ENCODE assay signal across 8 mouse cellular contexts in genomic region chr11:100759611-100760233, GRCm38 (mm10). TPM values are rescaled to one million over a fixed set of nuclear protein-coding genes. Genes with fewer than 3 reads are reported as not detected.
A peak's percentile ranks its signal among the peaks of the same experiment; 100 is the strongest.
DNase-seq lines count a peak whose midpoint lies in the region; ATAC-seq lines count a peak whose summit lies in the region.

Gene Kcnh4, minus strand, starts transcription at chr11:100759942.

- H3K27ac ChIP-seq in liver, embryonic 11.5 days (ENCODE audit: low read depth, low read length) = no peak within 1 kb of the TSS
- no peak within 1 kb of the TSS for H3K27ac ChIP-seq in stomach, embryonic 15.5 days

- 2% methylated on average over 48 of the region's 51 CpGs for WGBS in liver, embryonic 11.5 days
- WGBS in stomach, embryonic 15.5 days = 1% methylated on average over 36 of the region's 51 CpGs

- H3K4me3 ChIP-seq in liver, embryonic 11.5 days (ENCODE audit: low read depth, low read length) = peak within 1 kb of the TSS; percentile 44
- H3K4me3 ChIP-seq in stomach, embryonic 15.5 days (replicated peaks) = peak within 1 kb of the TSS; percentile 32

- peaks cover 58% of the 10 kb centered on the region for H3K27me3 ChIP-seq in liver, embryonic 11.5 days (replicated peaks; ENCODE audit: control insufficient read depth, insufficient read depth, low read length)
- peaks cover 23% of the 10 kb centered on the region for H3K27me3 ChIP-seq in stomach, embryonic 15.5 days (replicated peaks)

- H3K4me2 ChIP-seq in liver, embryonic 11.5 days = peak within 1 kb of the TSS; percentile 79
- peak within 1 kb of the TSS; percentile 67 for H3K4me2 ChIP-seq in stomach, embryonic 15.5 days

- no peak within 1 kb of the TSS for H3K9ac ChIP-seq in liver, embryonic 11.5 days (ENCODE audit: low read depth, low read length)
- no peak within 1 kb of the TSS for H3K9ac ChIP-seq in stomach, embryonic 15.5 days

- DNase-seq in cerebellum, adult 18-20 months = peak; percentile 42 to 62
- DNase-seq in cerebellum, adult 11 months = no peak
- DNase-seq in cerebellum, postnatal 10 days = peak; percentile 66 to 68
- DNase-seq in kidney, postnatal 14 days = peak; percentile 33
- DNase-seq in liver, embryonic 11.5 days (ENCODE audit: low spot score) = no peak

- no peaks in the 10 kb centered on the region for H3K36me3 ChIP-seq in liver, embryonic 11.5 days (ENCODE audit: control insufficient read depth, insufficient read depth, low read length)
- H3K36me3 ChIP-seq in stomach, embryonic 15.5 days = no peaks in the 10 kb centered on the region

- no peaks in the 10 kb centered on the region for H3K9me3 ChIP-seq in liver, embryonic 11.5 days (ENCODE audit: control insufficient read depth, low read length)
- H3K9me3 ChIP-seq in stomach, embryonic 15.5 days = no peaks in the 10 kb centered on the region

- H3K4me1 ChIP-seq in liver, embryonic 11.5 days (replicated peaks; ENCODE audit: control insufficient read depth, insufficient read depth, low read length) = peaks cover 10% of the 10 kb centered on the region
- peaks cover 10% of the 10 kb centered on the region for H3K4me1 ChIP-seq in stomach, embryonic 15.5 days

- peak; percentile 63 for ATAC-seq in granulocyte monocyte progenitor cell, adult 5-6 weeks (replicated peaks; ENCODE audit: poor library complexity, severe bottlenecking)
- ATAC-seq in liver, embryonic 11.5 days (replicated peaks; ENCODE audit: low FRiP score) = no peak
- ATAC-seq in monocyte, adult 5-6 weeks (replicated peaks; ENCODE audit: insufficient number of reproducible peaks, low FRiP score, low TSS enrichment, poor library complexity, severe bottlenecking) = peak; percentile 70
- no peak for ATAC-seq in stomach, embryonic 15.5 days (ENCODE audit: insufficient read depth, low FRiP score, low read depth)

RNA-seq across cellular contexts. Expression of gene Kcnh4, which starts in this region (rescaled TPM):
- not detected in 2 replicates for total RNA-seq in granulocyte monocyte progenitor cell, adult 5-6 weeks (2014; fragmentation: Nextera tagmentation)
- total RNA-seq in granulocyte monocyte progenitor cell, adult 5-6 weeks (2017) = not detected in 2 replicates
- polyA plus RNA-seq in liver, embryonic 11.5 days (2014; fragmentation: Nextera tagmentation; extraction: Ambion mirVana) = not detected in 2 replicates
- not detected in 3 replicates for total RNA-seq in monocyte, adult 5-6 weeks (2017)
- polyA plus RNA-seq in stomach, embryonic 15.5 days (2015; fragmentation: Nextera tagmentation; extraction: Ambion mirVana) = 0.24 and 0.27 TPM in 2 replicates

Comparison
In these comparisons a context has a peak if more than half of its experiments do, and no peak if none do; other contexts are left out.
1. DNase-seq: peak in cerebellum, adult 18-20 months (2 of 2), cerebellum, postnatal 10 days (2 of 2) and kidney, postnatal 14 days (single experiment); none in cerebellum, adult 11 months (single experiment) and liver, embryonic 11.5 days (single experiment).
2. Peak in ATAC-seq in granulocyte monocyte progenitor cell, adult 5-6 weeks; RNA of the gene not detected or under 1 TPM.
3. Peak in ATAC-seq in monocyte, adult 5-6 weeks; RNA of the gene not detected or under 1 TPM.